Mouse (Mus musculus): Measurements from ENCODE around the gene Ces5a. TPM values are rescaled to one million over a fixed set of nuclear protein-coding genes. Genes with fewer than 3 reads are reported as not detected.
"Not testable (repeated sequence)": the region's sequence is repeated elsewhere in the genome, so short reads cannot be mapped to it uniquely, and the experiment has no call there.

Ces5a gene
- polyA plus RNA-seq, 1 experiment: not detected

DNA sequence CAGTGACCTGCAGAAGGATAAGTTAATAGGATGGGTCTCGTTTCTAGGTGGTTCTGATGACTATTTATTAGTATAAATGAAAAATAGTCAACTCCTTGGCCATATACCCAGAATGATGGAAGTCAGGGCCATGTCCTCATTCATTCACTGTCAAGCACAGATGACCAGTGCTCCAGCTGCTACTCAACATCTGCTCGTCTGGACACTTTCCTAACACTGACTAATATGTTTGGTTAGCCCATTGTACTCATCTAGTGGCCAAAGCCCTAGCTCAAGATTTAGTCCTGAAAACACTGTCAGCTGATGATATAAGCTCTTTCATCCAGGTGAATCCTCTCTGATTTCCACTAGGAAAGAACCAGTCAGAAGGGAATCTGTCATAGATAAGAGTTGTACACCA is 24.1 kb upstream of the Ces5a start:
- TF ChIP-seq POLR2A (IDR thresholded peaks at IDR 0.05; ENCODE audit: insufficient read depth, low read length): no peak
- TF ChIP-seq CTCF (IDR thresholded peaks at IDR 0.05; ENCODE audit: low read depth, low read length): no peak
- TF ChIP-seq EP300 (IDR thresholded peaks at IDR 0.05; ENCODE audit: insufficient read depth, low read depth, low read length): no peak
- H3K4me3 ChIP-seq (ENCODE audit: low read depth, low read length): no peak overlapping the region

DNA sequence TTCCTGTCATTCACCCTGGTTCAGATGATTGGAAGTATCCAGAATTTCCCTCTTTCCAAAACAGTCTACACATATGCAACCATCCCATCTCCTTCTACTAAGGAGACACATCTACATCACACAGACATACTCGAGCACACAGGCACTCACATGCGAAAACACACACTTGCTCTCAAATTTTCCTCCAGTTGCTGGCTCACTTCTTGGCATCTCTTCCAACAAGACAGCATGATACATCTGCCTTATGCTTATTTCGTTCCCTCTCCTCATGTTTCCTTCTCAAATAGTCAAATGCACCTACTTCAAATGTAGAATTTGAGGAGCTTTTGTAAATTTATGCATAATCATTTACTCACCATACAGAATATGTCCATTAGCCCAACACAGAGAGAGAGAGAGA is 33.0 kb downstream of the Ces5a start:
- Histone ChIP-seq H3K4me3 (ENCODE audit: low read depth, low read length) (no peak overlapping the region), H3K27me3 (ENCODE audit: control insufficient read depth, insufficient read depth, low read length, poor library complexity, severe bottlenecking) (no peaks in the 10 kb centered on the region), H3K9me3 (replicated peaks; ENCODE audit: control insufficient read depth, insufficient read depth, low read length, poor library complexity, severe bottlenecking) (no peaks in the 10 kb centered on the region), H3K36me3 (ENCODE audit: control insufficient read depth, insufficient read depth, low read length, poor library complexity, severe bottlenecking) (no peaks in the 10 kb centered on the region), H3K27ac (ENCODE audit: insufficient read depth, low read length) (no peak overlapping the region), H3K4me1 (ENCODE audit: control insufficient read depth, insufficient read depth, low read length) (no peaks in the 10 kb centered on the region), H3K9ac (ENCODE audit: low read depth, poor library complexity, severe bottlenecking) (no peak overlapping the region)
- TF ChIP-seq EP300 (IDR thresholded peaks at IDR 0.05; ENCODE audit: insufficient read depth, low read depth, low read length) (no peak), CTCF (IDR thresholded peaks at IDR 0.05; ENCODE audit: low read depth, low read length) (no peak), POLR2A (IDR thresholded peaks at IDR 0.05; ENCODE audit: insufficient read depth, low read length) (no peak)

More for the DNA sequence above, 24.1 kb upstream of the Ces5a start:
- Histone ChIP-seq H3K9ac (ENCODE audit: low read depth, poor library complexity, severe bottlenecking) (no peak overlapping the region), H3K9me3 (replicated peaks; ENCODE audit: control insufficient read depth, insufficient read depth, low read length, poor library complexity, severe bottlenecking) (peaks cover 6% of the 10 kb centered on the region), H3K4me1 (ENCODE audit: control insufficient read depth, insufficient read depth, low read length) (no peaks in the 10 kb centered on the region), H3K27ac (ENCODE audit: insufficient read depth, low read length) (no peak overlapping the region), H3K27me3 (ENCODE audit: control insufficient read depth, insufficient read depth, low read length, poor library complexity, severe bottlenecking) (no peaks in the 10 kb centered on the region), H3K36me3 (ENCODE audit: control insufficient read depth, insufficient read depth, low read length, poor library complexity, severe bottlenecking) (no peaks in the 10 kb centered on the region)

DNA sequence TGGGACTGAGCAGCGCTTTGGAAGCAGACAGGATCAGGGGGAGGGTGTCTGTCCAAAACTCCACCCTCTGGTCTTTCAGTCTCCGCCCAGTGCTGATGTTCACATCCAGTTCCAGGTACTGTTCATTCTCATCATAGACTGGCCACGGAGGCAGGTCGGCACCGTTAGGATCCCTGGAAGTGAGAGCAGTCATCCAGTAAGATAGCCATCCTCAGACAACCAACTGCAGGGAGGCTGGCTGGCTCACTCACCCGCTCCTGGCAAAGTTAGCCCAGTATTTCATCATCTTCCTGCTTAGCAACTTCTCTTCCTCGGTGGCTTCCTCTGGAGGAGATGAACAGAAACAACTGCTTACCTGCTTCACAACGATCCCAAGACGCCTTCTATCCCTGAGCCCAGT is 36.2 kb downstream of the Ces5a start:
- Histone ChIP-seq H3K4me3 (ENCODE audit: low read depth, low read length) (no peak overlapping the region), H3K27ac (ENCODE audit: insufficient read depth, low read length) (no peak overlapping the region), H3K4me1 (ENCODE audit: control insufficient read depth, insufficient read depth, low read length) (no peaks in the 10 kb centered on the region), H3K36me3 (ENCODE audit: control insufficient read depth, insufficient read depth, low read length, poor library complexity, severe bottlenecking) (no peaks in the 10 kb centered on the region), H3K9me3 (replicated peaks; ENCODE audit: control insufficient read depth, insufficient read depth, low read length, poor library complexity, severe bottlenecking) (no peaks in the 10 kb centered on the region), H3K27me3 (ENCODE audit: control insufficient read depth, insufficient read depth, low read length, poor library complexity, severe bottlenecking) (no peaks in the 10 kb centered on the region), H3K9ac (ENCODE audit: low read depth, poor library complexity, severe bottlenecking) (no peak overlapping the region)
- TF ChIP-seq CTCF (IDR thresholded peaks at IDR 0.05; ENCODE audit: low read depth, low read length) (no peak), POLR2A (IDR thresholded peaks at IDR 0.05; ENCODE audit: insufficient read depth, low read length) (no peak), EP300 (IDR thresholded peaks at IDR 0.05; ENCODE audit: insufficient read depth, low read depth, low read length) (no peak)

DNA sequence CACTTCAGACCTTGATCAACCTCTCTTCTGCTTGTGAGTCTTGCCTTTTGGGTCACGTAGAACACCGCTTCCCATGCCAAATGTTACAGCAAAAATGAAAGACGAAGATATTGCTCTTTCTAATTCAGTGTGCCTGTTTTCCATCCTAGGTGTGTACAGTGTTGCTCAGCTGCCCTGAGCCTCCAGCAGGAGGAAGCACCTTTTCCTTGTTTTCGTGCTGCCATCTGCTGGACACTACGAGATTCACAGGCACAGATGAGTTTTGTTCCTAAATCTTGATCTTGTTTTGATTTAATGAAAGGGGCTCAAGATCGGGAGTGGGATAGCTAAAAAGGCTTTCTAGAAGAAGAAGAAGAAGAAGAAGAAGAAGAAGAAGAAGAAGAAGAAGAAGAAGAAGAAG is 40.3 kb downstream of the Ces5a start:
- Histone ChIP-seq H3K27ac (ENCODE audit: insufficient read depth, low read length) (no peak overlapping the region), H3K4me1 (ENCODE audit: control insufficient read depth, insufficient read depth, low read length) (no peaks in the 10 kb centered on the region), H3K9me3 (replicated peaks; ENCODE audit: control insufficient read depth, insufficient read depth, low read length, poor library complexity, severe bottlenecking) (no peaks in the 10 kb centered on the region), H3K36me3 (ENCODE audit: control insufficient read depth, insufficient read depth, low read length, poor library complexity, severe bottlenecking) (no peaks in the 10 kb centered on the region), H3K9ac (ENCODE audit: low read depth, poor library complexity, severe bottlenecking) (no peak overlapping the region), H3K4me3 (ENCODE audit: low read depth, low read length) (no peak overlapping the region), H3K27me3 (ENCODE audit: control insufficient read depth, insufficient read depth, low read length, poor library complexity, severe bottlenecking) (no peaks in the 10 kb centered on the region)
- no peak for TF ChIP-seq EP300 (IDR thresholded peaks at IDR 0.05; ENCODE audit: insufficient read depth, low read depth, low read length)
- peak; percentile 86 for TF ChIP-seq CTCF (IDR thresholded peaks at IDR 0.05; ENCODE audit: low read depth, low read length)

DNA sequence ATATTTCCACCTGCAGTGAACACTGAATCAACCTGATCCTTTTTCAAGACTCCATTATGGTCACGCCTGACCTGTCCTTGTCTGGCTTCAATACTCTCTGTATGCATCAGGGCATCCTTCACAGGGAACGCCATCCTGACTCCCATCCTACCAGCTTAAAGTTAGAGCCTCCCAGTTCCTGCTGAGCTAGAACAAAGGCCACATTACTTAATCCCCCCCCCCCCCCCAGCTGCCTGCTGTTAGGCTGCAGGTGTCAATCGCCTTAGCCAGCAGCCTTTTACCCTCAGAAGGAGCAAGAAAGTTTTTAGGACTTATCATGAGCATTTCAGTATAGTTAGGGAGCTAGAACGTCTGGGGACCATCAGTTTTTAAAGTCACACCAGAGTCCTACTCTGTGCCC is 46.9 kb downstream of the Ces5a start:
- no peaks in the 10 kb centered on the region for H3K27me3 ChIP-seq (ENCODE audit: control insufficient read depth, insufficient read depth, low read length, poor library complexity, severe bottlenecking)
- TF ChIP-seq EP300 (IDR thresholded peaks at IDR 0.05; ENCODE audit: insufficient read depth, low read depth, low read length) (no peak), CTCF (IDR thresholded peaks at IDR 0.05; ENCODE audit: low read depth, low read length) (no peak), POLR2A (IDR thresholded peaks at IDR 0.05; ENCODE audit: insufficient read depth, low read length) (no peak)
- no peak overlapping the region for H3K4me3 ChIP-seq (ENCODE audit: low read depth, low read length)
- H3K36me3 ChIP-seq (ENCODE audit: control insufficient read depth, insufficient read depth, low read length, poor library complexity, severe bottlenecking): no peaks in the 10 kb centered on the region
- H3K4me1 ChIP-seq (ENCODE audit: control insufficient read depth, insufficient read depth, low read length): no peaks in the 10 kb centered on the region
- H3K27ac ChIP-seq (ENCODE audit: insufficient read depth, low read length): no peak overlapping the region
- H3K9ac ChIP-seq (ENCODE audit: low read depth, poor library complexity, severe bottlenecking): no peak overlapping the region
- no peaks in the 10 kb centered on the region; the same call in 1 of the 2 replicates for H3K9me3 ChIP-seq (replicated peaks; ENCODE audit: control insufficient read depth, insufficient read depth, low read length, poor library complexity, severe bottlenecking)

DNA sequence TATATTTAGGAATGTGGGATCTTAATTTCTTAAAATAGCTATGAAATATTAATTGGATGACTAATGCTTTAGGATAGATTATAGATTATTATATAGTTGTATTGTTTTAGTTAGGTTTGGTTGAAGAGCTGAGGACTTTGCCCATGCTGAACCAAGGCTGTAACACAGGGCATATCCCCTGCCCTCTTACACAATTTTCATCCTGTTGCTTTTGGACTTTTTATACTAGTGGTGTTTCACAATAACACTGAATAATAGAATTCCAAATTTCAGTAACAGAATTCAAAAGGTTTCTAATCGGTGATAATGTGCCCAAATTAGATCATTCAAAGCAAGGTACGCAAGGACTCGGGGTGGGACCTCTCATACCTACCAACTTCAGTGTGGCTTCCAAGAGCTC is 57.4 kb downstream of the Ces5a start:
- TF ChIP-seq CTCF (IDR thresholded peaks at IDR 0.05; ENCODE audit: low read depth, low read length) (no peak), POLR2A (IDR thresholded peaks at IDR 0.05; ENCODE audit: insufficient read depth, low read length) (no peak), EP300 (IDR thresholded peaks at IDR 0.05; ENCODE audit: insufficient read depth, low read depth, low read length) (no peak)
- Histone ChIP-seq H3K27me3 (ENCODE audit: control insufficient read depth, insufficient read depth, low read length, poor library complexity, severe bottlenecking) (no peaks in the 10 kb centered on the region), H3K4me3 (ENCODE audit: low read depth, low read length) (no peak overlapping the region), H3K36me3 (ENCODE audit: control insufficient read depth, insufficient read depth, low read length, poor library complexity, severe bottlenecking) (no peaks in the 10 kb centered on the region), H3K9me3 (replicated peaks; ENCODE audit: control insufficient read depth, insufficient read depth, low read length, poor library complexity, severe bottlenecking) (no peaks in the 10 kb centered on the region; the same call in 1 of the 2 replicates), H3K27ac (ENCODE audit: insufficient read depth, low read length) (no peak overlapping the region), H3K9ac (ENCODE audit: low read depth, poor library complexity, severe bottlenecking) (no peak overlapping the region), H3K4me1 (ENCODE audit: control insufficient read depth, insufficient read depth, low read length) (no peaks in the 10 kb centered on the region)

DNA sequence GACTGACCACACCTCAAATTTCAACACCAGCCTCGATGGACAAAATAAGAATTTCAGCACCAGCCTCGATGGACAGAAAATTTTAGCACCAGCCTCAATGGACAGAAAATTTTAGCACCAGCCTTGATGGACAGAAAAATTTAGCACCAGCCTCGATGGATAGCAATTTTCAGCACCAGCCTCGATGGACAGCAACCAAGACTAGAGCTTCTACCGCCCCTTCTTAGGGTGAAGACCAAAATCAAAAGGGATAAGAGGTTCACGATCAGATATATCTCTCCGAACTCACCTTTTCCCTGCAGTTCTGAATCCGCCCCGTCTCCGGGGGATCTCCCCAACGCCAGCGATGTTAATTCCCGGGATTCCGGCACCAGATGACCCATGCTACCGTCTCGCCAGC is 65.9 kb downstream of the Ces5a start:
- H3K9ac ChIP-seq (ENCODE audit: low read depth, poor library complexity, severe bottlenecking); H3K27ac ChIP-seq (ENCODE audit: insufficient read depth, low read length); H3K4me1 ChIP-seq (ENCODE audit: control insufficient read depth, insufficient read depth, low read length); H3K4me3 ChIP-seq (ENCODE audit: low read depth, low read length); H3K27me3 ChIP-seq (ENCODE audit: control insufficient read depth, insufficient read depth, low read length, poor library complexity, severe bottlenecking); H3K9me3 ChIP-seq (replicated peaks; ENCODE audit: control insufficient read depth, insufficient read depth, low read length, poor library complexity, severe bottlenecking); H3K36me3 ChIP-seq (ENCODE audit: control insufficient read depth, insufficient read depth, low read length, poor library complexity, severe bottlenecking): not testable (repeated sequence)
